Mouse (Mus musculus): ENCODE measurements around the gene Pdia6. TPM values are rescaled to one million over a fixed set of nuclear protein-coding genes. Genes with fewer than 3 reads are reported as not detected.

Pdia6 gene
- 234 and 243 TPM in 2 replicates for polyA plus RNA-seq (2015; fragmentation: Nextera tagmentation; extraction: Ambion mirVana)

GRCm38 (mm10) chr12:17265971-17266672 lies at the start of gene Pdia6:
TSS of gene Pdia6 (plus strand) at chr12:17266545.
- peak; percentile 100 for ATAC-seq (ENCODE audit: low read depth)
- peak within 1 kb of the TSS; percentile 86 for H3K4me3 ChIP-seq (ENCODE audit: low read depth, low read length)
- WGBS (ENCODE audit: insufficient replicate concordance) = under 1% methylated on average over 46 of the region's 48 CpGs

DNA sequence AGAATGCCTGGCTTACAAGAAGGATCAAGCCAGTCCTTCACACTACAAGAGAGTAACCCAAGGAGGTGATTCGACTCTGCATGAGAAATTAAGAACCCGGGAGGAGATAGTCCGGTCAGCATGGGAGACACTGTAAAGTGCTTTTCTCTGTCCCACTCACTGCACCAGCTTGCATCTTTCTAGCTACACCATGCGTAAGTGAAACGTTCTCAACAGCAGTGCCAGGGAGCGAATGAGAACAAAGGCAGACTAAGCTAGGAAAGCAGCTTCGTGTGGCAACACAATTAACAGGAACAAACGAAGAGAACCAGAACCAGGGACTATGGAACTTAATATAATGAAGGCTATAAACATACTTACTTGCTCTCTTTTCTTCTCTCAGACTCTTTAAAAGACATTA lies 48.0 kb upstream of the Pdia6 start:
- Histone ChIP-seq H3K27ac (ENCODE audit: low read length) (no peak overlapping the region), H3K36me3 (ENCODE audit: control insufficient read depth, insufficient read depth) (no peaks in the 10 kb centered on the region), H3K9me3 (replicated peaks; ENCODE audit: control insufficient read depth, low read length) (no peaks in the 10 kb centered on the region), H3K4me2 (ENCODE audit: low read depth, low read length) (no peak overlapping the region), H3K4me1 (ENCODE audit: control insufficient read depth, low read depth, low read length) (no peaks in the 10 kb centered on the region), H3K9ac (ENCODE audit: low read depth, low read length) (no peak overlapping the region), H3K4me3 (ENCODE audit: low read depth, low read length) (no peak overlapping the region), H3K27me3 (ENCODE audit: control insufficient read depth, insufficient read depth, low read depth, low read length) (no peaks in the 10 kb centered on the region)
- WGBS (ENCODE audit: insufficient replicate concordance) = 55% methylated on average over 8 of the region's 8 CpGs
- ATAC-seq (ENCODE audit: low read depth) = no peak

More at GRCm38 (mm10) chr12:17265971-17266672, at the start of gene Pdia6:
- peak within 1 kb of the TSS; percentile 76 for H3K4me2 ChIP-seq (ENCODE audit: low read depth, low read length)
- H3K9me3 ChIP-seq (replicated peaks; ENCODE audit: control insufficient read depth, low read length) = no peaks in the 10 kb centered on the region
- peaks cover 5% of the 10 kb centered on the region; the same call in 1 of the 2 replicates for H3K36me3 ChIP-seq (ENCODE audit: control insufficient read depth, insufficient read depth)
- H3K4me1 ChIP-seq (ENCODE audit: control insufficient read depth, low read depth, low read length) = peaks cover 12% of the 10 kb centered on the region
- H3K27me3 ChIP-seq (ENCODE audit: control insufficient read depth, insufficient read depth, low read depth, low read length) = no peaks in the 10 kb centered on the region
- H3K9ac ChIP-seq (ENCODE audit: low read depth, low read length) = peak within 1 kb of the TSS; percentile 89
- peak within 1 kb of the TSS; percentile 68 for H3K27ac ChIP-seq (ENCODE audit: low read length)

DNA sequence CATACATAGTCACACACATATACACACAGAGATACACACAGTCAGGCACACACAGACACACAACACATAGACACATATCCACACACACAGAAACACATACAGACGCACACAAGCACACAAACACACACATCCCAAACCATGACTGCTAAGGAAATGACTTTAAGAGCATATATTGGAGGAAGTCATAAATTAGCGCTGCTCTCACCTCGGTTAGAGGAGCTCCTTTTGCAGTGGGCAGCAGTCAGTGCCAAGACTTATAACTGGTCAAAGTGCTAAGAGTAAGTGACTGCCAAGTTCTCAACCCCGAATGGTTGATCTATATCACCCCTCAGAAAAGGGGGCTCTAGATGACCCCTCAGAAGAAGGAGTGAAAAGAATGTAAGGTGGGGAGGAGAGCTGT lies 47.2 kb upstream of the Pdia6 start:
- no peaks in the 10 kb centered on the region for H3K9me3 ChIP-seq (replicated peaks; ENCODE audit: control insufficient read depth, low read length)
- no peak overlapping the region for H3K4me3 ChIP-seq (ENCODE audit: low read depth, low read length)
- H3K36me3 ChIP-seq (ENCODE audit: control insufficient read depth, insufficient read depth) = no peaks in the 10 kb centered on the region
- no peaks in the 10 kb centered on the region for H3K4me1 ChIP-seq (ENCODE audit: control insufficient read depth, low read depth, low read length)
- H3K9ac ChIP-seq (ENCODE audit: low read depth, low read length) = no peak overlapping the region
- H3K4me2 ChIP-seq (ENCODE audit: low read depth, low read length) = no peak overlapping the region
- ATAC-seq (ENCODE audit: low read depth) = no peak
- H3K27me3 ChIP-seq (ENCODE audit: control insufficient read depth, insufficient read depth, low read depth, low read length) = no peaks in the 10 kb centered on the region
- 23% methylated on average over 4 of the region's 4 CpGs for WGBS (ENCODE audit: insufficient replicate concordance)
- no peak overlapping the region for H3K27ac ChIP-seq (ENCODE audit: low read length)

DNA sequence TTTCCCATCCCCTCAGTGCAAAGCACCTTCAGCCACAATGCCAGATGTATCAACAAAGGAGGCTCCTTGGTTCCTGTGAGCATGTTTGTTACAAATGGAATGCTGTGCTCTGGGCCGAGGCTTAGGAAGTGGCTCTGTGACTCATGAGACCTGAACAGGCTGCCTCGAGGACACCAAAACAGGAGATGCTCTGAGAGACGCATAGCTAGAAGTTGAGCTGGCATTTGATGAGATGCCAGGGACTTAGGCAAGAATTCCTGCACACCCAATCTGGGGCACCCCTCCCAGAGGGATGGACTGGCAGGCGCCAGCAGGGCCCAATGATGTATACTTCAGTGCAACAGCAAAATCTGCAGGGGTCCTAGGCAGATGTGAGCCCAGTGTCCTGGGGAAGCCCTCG lies 45.7 kb upstream of the Pdia6 start:
- Histone ChIP-seq H3K9me3 (replicated peaks; ENCODE audit: control insufficient read depth, low read length) (no peaks in the 10 kb centered on the region), H3K4me1 (ENCODE audit: control insufficient read depth, low read depth, low read length) (no peaks in the 10 kb centered on the region), H3K4me2 (ENCODE audit: low read depth, low read length) (no peak overlapping the region), H3K27ac (ENCODE audit: low read length) (no peak overlapping the region), H3K36me3 (ENCODE audit: control insufficient read depth, insufficient read depth) (no peaks in the 10 kb centered on the region), H3K4me3 (ENCODE audit: low read depth, low read length) (no peak overlapping the region), H3K9ac (ENCODE audit: low read depth, low read length) (no peak overlapping the region), H3K27me3 (ENCODE audit: control insufficient read depth, insufficient read depth, low read depth, low read length) (no peaks in the 10 kb centered on the region)
- WGBS (ENCODE audit: insufficient replicate concordance) = 38% methylated on average over 5 of the region's 5 CpGs
- no peak for ATAC-seq (ENCODE audit: low read depth)

DNA sequence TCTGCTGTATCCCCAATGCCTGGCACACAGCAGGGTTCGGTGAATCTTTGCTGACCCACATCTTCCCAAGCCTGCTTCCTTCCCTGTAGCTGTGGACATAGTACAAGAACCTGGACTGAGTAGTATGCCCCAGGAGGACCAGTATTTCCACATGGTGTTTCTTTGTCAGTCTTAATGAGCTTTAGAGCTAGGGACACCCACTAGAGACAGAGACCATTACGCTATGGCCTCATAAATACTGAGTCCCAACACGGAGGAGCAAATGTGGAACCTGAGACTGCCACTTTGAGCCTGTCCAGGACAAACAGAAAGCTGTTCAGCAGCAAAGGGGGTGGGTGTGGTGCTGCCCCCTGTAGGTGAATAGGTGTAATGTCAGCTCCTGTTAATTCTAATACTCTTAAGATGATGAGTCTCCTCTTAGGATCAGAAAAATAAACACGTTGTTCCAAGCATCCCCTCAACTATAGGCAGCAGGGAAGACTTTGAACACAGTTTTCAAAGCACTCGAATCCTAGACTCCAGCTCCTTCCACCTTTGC lies 44.4 kb upstream of the Pdia6 start:
- WGBS (ENCODE audit: insufficient replicate concordance) = 29% methylated on average over 5 of the region's 5 CpGs
- Histone ChIP-seq H3K4me1 (ENCODE audit: control insufficient read depth, low read depth, low read length) (no peaks in the 10 kb centered on the region), H3K9ac (ENCODE audit: low read depth, low read length) (no peak overlapping the region), H3K36me3 (ENCODE audit: control insufficient read depth, insufficient read depth) (no peaks in the 10 kb centered on the region), H3K27me3 (ENCODE audit: control insufficient read depth, insufficient read depth, low read depth, low read length) (no peaks in the 10 kb centered on the region), H3K4me3 (ENCODE audit: low read depth, low read length) (no peak overlapping the region), H3K4me2 (ENCODE audit: low read depth, low read length) (no peak overlapping the region), H3K27ac (ENCODE audit: low read length) (no peak overlapping the region), H3K9me3 (replicated peaks; ENCODE audit: control insufficient read depth, low read length) (no peaks in the 10 kb centered on the region)
- no peak for ATAC-seq (ENCODE audit: low read depth)

- Histone ChIP-seq H3K27me3 (ENCODE audit: control insufficient read depth, insufficient read depth, low read depth, low read length) (no peaks in the 10 kb centered on the region), H3K9me3 (replicated peaks; ENCODE audit: control insufficient read depth, low read length) (no peaks in the 10 kb centered on the region), H3K4me2 (ENCODE audit: low read depth, low read length) (no peak overlapping the region), H3K9ac (ENCODE audit: low read depth, low read length) (no peak overlapping the region), H3K27ac (ENCODE audit: low read length) (no peak overlapping the region), H3K4me1 (ENCODE audit: control insufficient read depth, low read depth, low read length) (no peaks in the 10 kb centered on the region), H3K4me3 (ENCODE audit: low read depth, low read length) (no peak overlapping the region), H3K36me3 (ENCODE audit: control insufficient read depth, insufficient read depth) (no peaks in the 10 kb centered on the region)
- no peak for ATAC-seq (ENCODE audit: low read depth)
- 48% methylated on average over 3 of the region's 3 CpGs for WGBS (ENCODE audit: insufficient replicate concordance)
These were observed 43.3 kb upstream of the Pdia6 start for GRCm38 (mm10) chr12:17223050-17223449.

DNA sequence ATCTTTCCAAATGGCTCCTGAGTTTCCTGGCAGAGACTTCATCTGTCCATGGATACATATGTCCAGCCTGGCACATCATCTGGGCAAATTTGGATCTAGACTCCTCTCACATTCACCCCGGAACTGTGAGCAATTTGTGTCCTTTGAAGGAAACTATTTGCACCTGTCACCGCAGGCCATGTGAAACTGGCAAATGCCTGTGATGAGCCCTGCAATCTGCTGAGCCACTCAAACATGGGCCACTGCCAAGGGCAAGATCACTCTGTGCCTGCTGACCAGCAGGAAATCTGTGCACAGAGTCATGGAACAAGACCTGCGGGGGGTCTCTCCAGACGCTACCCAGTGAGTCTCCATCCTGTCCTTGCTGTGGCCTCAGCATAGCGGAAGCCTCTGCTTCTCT lies 41.3 kb upstream of the Pdia6 start:
- no peaks in the 10 kb centered on the region for H3K4me1 ChIP-seq (ENCODE audit: control insufficient read depth, low read depth, low read length)
- H3K4me3 ChIP-seq (ENCODE audit: low read depth, low read length) = no peak overlapping the region
- 66% methylated on average over 5 of the region's 5 CpGs for WGBS (ENCODE audit: insufficient replicate concordance)
- H3K27ac ChIP-seq (ENCODE audit: low read length) = no peak overlapping the region
- no peaks in the 10 kb centered on the region for H3K27me3 ChIP-seq (ENCODE audit: control insufficient read depth, insufficient read depth, low read depth, low read length)
- no peak overlapping the region for H3K9ac ChIP-seq (ENCODE audit: low read depth, low read length)
- no peaks in the 10 kb centered on the region for H3K36me3 ChIP-seq (ENCODE audit: control insufficient read depth, insufficient read depth)
- no peaks in the 10 kb centered on the region for H3K9me3 ChIP-seq (replicated peaks; ENCODE audit: control insufficient read depth, low read length)
- ATAC-seq (ENCODE audit: low read depth) = no peak
- no peak overlapping the region for H3K4me2 ChIP-seq (ENCODE audit: low read depth, low read length)

DNA sequence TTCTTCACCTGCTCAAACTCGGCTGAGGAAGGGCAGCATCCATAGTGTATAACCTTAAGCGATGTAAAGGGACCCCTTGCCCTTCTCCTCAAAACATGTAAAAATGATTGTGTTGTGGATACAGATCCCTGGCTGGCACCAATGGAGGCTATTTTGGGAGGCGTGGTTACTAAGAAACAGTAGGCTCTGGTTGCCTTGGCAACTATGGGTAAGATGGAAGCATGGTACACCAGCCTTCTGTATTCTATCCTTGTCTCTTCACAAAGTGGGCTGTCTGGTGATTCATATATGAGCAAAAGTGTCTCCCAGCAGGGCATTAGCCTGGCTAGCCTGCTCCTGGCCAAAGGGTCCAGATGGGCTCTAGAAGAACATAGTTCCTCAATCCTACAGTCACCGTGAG lies 38.4 kb upstream of the Pdia6 start:
- no peak overlapping the region for H3K4me3 ChIP-seq (ENCODE audit: low read depth, low read length)
- no peak overlapping the region for H3K27ac ChIP-seq (ENCODE audit: low read length)
- H3K4me1 ChIP-seq (ENCODE audit: control insufficient read depth, low read depth, low read length) = no peaks in the 10 kb centered on the region
- 63% methylated on average over 4 of the region's 4 CpGs for WGBS (ENCODE audit: insufficient replicate concordance)
- H3K36me3 ChIP-seq (ENCODE audit: control insufficient read depth, insufficient read depth) = no peaks in the 10 kb centered on the region
- no peak overlapping the region for H3K4me2 ChIP-seq (ENCODE audit: low read depth, low read length)
- H3K27me3 ChIP-seq (ENCODE audit: control insufficient read depth, insufficient read depth, low read depth, low read length) = no peaks in the 10 kb centered on the region
- no peak overlapping the region for H3K9ac ChIP-seq (ENCODE audit: low read depth, low read length)
- ATAC-seq (ENCODE audit: low read depth) = no peak
- no peaks in the 10 kb centered on the region for H3K9me3 ChIP-seq (replicated peaks; ENCODE audit: control insufficient read depth, low read length)

DNA sequence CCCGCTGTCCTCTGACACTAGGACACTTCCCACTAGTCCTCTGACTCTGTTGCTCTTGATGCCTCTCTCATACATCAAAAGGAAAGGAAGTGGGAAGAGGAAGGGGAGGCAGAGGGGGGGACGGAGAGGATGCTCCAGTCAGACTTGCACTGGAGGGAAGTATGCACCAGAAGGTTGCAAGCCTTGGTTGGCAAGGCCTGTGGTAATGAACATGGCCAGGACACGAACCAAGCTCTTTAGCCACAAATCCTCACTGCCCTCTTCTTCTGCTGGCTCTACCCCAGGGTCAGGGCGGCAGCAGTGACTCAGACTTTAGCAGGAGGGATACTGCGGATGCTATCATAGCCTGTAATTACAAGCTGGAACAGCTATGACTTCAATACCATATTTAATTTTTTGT lies 35.8 kb upstream of the Pdia6 start:
- no peak for ATAC-seq (ENCODE audit: low read depth)
- H3K27me3 ChIP-seq (ENCODE audit: control insufficient read depth, insufficient read depth, low read depth, low read length) = no peaks in the 10 kb centered on the region
- 49% methylated on average over 5 of the region's 5 CpGs for WGBS (ENCODE audit: insufficient replicate concordance)
- no peaks in the 10 kb centered on the region for H3K36me3 ChIP-seq (ENCODE audit: control insufficient read depth, insufficient read depth)
- H3K9me3 ChIP-seq (replicated peaks; ENCODE audit: control insufficient read depth, low read length) = no peaks in the 10 kb centered on the region
- no peaks in the 10 kb centered on the region for H3K4me1 ChIP-seq (ENCODE audit: control insufficient read depth, low read depth, low read length)
- no peak overlapping the region for H3K9ac ChIP-seq (ENCODE audit: low read depth, low read length)
- H3K4me2 ChIP-seq (ENCODE audit: low read depth, low read length) = no peak overlapping the region
- H3K4me3 ChIP-seq (ENCODE audit: low read depth, low read length) = no peak overlapping the region
- no peak overlapping the region for H3K27ac ChIP-seq (ENCODE audit: low read length)
